Mouse (Mus musculus): Measurements from ENCODE around the gene Olfr1143. TPM values are rescaled to one million over a fixed set of nuclear protein-coding genes. Genes with fewer than 3 reads are reported as not detected.

Olfr1143 gene
- polyA plus RNA-seq (2012; ENCODE audit: insufficient read depth, low replicate concordance): not detected in 2 replicates

DNA sequence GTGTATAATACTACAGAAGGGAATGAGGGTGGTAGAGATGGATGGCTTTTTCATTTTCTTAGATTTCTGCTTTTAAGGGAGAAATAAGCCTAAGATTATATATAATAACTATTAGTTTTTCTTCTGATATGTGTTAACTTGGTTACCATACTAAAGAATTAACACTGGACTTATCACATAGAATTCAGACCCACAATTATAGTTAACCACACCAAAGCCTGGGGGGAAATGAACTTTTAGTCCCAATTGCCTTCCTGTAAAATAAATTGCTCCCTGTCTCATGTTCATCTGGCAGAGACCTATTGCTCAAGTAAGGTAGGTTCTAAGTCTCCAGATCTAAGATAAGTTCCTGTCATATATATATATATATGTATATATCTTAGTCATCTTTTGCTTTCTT, at the start of gene Olfr1143:
Olfr1143 (plus strand) TSS at position 301 of the 400 bp plus-strand sequence.
- TF ChIP-seq FLI1 (IDR thresholded peaks at IDR 0.05; ENCODE audit: low read length) (no peak), GATA1 (IDR thresholded peaks at IDR 0.05; ENCODE audit: borderline replicate concordance, low read length) (no peak)
- Histone ChIP-seq H3K36me3 (replicated peaks; ENCODE audit: low read length) (no peaks in the 10 kb centered on the region), H3K27me3 (replicated peaks) (no peaks in the 10 kb centered on the region), H3K4me3 (replicated peaks) (no peak within 1 kb of the TSS), H3K4me1 (no peaks in the 10 kb centered on the region), H3K9me3 (no peaks in the 10 kb centered on the region)

GRCm38 (mm10) chr2:87753891-87754290, 46.5 kb upstream of the Olfr1143 start, which contains the start of gene Olfr1141:
Olfr1141 (minus strand) TSS chr2:87753991.
- H3K4me3 ChIP-seq (replicated peaks): no peak within 1 kb of the TSS

DNA sequence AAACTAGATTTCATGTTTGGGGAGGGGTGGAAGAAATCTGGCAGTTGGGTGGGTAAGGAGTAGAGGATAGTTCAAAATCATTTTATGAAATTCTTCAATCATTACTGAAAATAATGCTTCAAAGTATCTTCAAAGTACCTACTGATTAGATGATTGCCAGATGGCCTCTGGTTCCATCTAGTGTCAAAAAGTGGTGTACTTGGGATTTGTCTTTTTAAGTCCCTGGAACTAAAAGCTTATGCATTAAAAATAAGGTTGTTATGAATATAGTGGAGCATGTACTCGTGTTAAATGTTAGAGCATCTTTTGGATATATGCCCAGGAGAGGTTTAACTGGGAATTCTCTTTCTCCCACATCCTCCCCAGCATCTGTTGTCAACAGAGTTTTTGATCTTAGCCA, 24.2 kb upstream of the Olfr1143 start:
- no peaks in the 10 kb centered on the region for H3K27me3 ChIP-seq (replicated peaks)
- no peaks in the 10 kb centered on the region for H3K4me1 ChIP-seq
- H3K9me3 ChIP-seq: peaks cover 5% of the 10 kb centered on the region; the same call in 1 of the 2 replicates
- H3K4me3 ChIP-seq (replicated peaks): no peak overlapping the region
- H3K36me3 ChIP-seq (replicated peaks; ENCODE audit: low read length): no peaks in the 10 kb centered on the region
- TF ChIP-seq GATA1 (IDR thresholded peaks at IDR 0.05; ENCODE audit: borderline replicate concordance, low read length) (no peak), FLI1 (IDR thresholded peaks at IDR 0.05; ENCODE audit: low read length) (no peak)

More at GRCm38 (mm10) chr2:87753891-87754290, 46.5 kb upstream of the Olfr1143 start, which contains the start of gene Olfr1141:
- no peak for TF ChIP-seq FLI1 (IDR thresholded peaks at IDR 0.05; ENCODE audit: low read length)
- no peak for TF ChIP-seq GATA1 (IDR thresholded peaks at IDR 0.05; ENCODE audit: borderline replicate concordance, low read length)
- Histone ChIP-seq H3K27me3 (replicated peaks) (no peaks in the 10 kb centered on the region), H3K36me3 (replicated peaks; ENCODE audit: low read length) (no peaks in the 10 kb centered on the region), H3K9me3 (no peaks in the 10 kb centered on the region), H3K4me1 (no peaks in the 10 kb centered on the region)

- Histone ChIP-seq H3K9me3 (peaks cover 5% of the 10 kb centered on the region; the same call in 1 of the 2 replicates), H3K4me1 (no peaks in the 10 kb centered on the region), H3K27me3 (replicated peaks) (no peaks in the 10 kb centered on the region), H3K4me3 (replicated peaks) (no peak within 1 kb of the TSS), H3K36me3 (replicated peaks; ENCODE audit: low read length) (no peaks in the 10 kb centered on the region)
- no peak for TF ChIP-seq FLI1 (IDR thresholded peaks at IDR 0.05; ENCODE audit: low read length)
- TF ChIP-seq GATA1 (IDR thresholded peaks at IDR 0.05; ENCODE audit: borderline replicate concordance, low read length): no peak
These were observed 21.2 kb upstream of the Olfr1143 start, which contains the start of gene Olfr152 for GRCm38 (mm10) chr2:87779183-87779582. Olfr152 (plus strand) TSS chr2:87779483.

DNA sequence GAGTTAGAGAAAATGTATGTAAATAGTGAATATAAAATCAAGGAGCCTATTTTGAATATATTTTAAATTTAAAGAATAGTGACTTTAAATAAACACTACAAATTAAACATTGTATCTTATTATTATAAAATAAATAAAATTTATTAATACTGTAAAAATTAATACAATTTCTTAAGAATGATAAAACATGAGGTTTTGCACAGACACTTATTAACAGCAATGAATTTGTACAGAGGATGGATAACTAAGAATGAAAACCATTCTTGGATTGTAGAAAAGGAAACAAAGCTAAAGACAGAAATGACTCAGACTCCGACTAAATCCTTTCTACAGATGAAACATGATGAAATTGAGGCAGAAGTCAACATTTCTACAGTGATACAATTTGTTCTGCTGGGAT, 9.1 kb downstream of the Olfr1143 start, which contains the start of gene Olfr1145:
Olfr1145 (plus strand) TSS at position 301 of the 400 bp plus-strand sequence.
- Histone ChIP-seq H3K27me3 (replicated peaks) (no peaks in the 10 kb centered on the region), H3K36me3 (replicated peaks; ENCODE audit: low read length) (no peaks in the 10 kb centered on the region), H3K4me1 (no peaks in the 10 kb centered on the region), H3K9me3 (no peaks in the 10 kb centered on the region), H3K4me3 (replicated peaks) (no peak within 1 kb of the TSS)
- TF ChIP-seq GATA1 (IDR thresholded peaks at IDR 0.05; ENCODE audit: borderline replicate concordance, low read length): no peak
- no peak for TF ChIP-seq FLI1 (IDR thresholded peaks at IDR 0.05; ENCODE audit: low read length)

DNA sequence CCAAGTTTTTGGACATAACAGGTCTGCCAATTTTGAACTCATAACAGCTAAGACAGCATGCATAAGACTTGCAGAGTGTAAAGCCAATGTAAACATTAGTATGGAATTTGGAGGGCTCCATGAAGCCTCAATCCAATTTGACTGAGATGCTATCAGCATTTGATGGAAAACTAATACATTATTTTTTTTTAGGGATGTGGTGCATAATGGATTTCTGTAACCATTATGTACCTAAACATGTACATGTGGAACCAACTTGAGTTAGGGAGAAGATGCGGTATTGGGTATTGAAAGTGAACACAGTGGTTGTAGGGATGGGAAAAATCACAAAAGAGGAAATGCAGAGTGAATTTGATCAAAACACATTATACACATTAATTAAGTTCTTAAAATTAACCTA, 29.8 kb downstream of the Olfr1143 start, which contains the start of gene Olfr1148:
Olfr1148 (plus strand) TSS at position 301 of the 400 bp plus-strand sequence.
- Histone ChIP-seq H3K36me3 (replicated peaks; ENCODE audit: low read length) (no peaks in the 10 kb centered on the region), H3K4me1 (no peaks in the 10 kb centered on the region), H3K27me3 (replicated peaks) (no peaks in the 10 kb centered on the region), H3K4me3 (replicated peaks) (no peak within 1 kb of the TSS), H3K9me3 (no peaks in the 10 kb centered on the region)
- TF ChIP-seq GATA1 (IDR thresholded peaks at IDR 0.05; ENCODE audit: borderline replicate concordance, low read length): no peak
- no peak for TF ChIP-seq FLI1 (IDR thresholded peaks at IDR 0.05; ENCODE audit: low read length)

DNA sequence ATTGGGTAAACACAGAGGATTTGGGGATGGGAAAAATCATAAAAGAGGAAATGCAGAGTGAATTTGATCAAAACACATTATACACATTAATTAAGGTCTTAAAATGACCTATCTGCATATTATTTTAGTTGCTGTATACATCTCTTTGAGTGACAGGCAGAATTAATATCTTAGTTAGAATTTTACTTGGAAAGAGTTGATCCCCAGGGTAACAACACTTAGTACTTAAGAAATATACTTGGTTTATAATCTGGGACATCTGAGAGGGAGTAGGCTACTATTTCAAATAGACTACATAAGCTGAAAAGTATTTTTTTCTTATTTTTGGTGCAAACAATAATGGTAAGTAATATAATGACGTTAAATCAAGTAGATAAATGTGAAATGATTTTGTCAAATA, 43.3 kb downstream of the Olfr1143 start, which contains the start of gene Olfr1150-ps1:
Olfr1150-ps1 (plus strand) TSS at position 301 of the 400 bp plus-strand sequence.
- TF ChIP-seq GATA1 (IDR thresholded peaks at IDR 0.05; ENCODE audit: borderline replicate concordance, low read length) (no peak), FLI1 (IDR thresholded peaks at IDR 0.05; ENCODE audit: low read length) (no peak)

More for the DNA sequence above, 43.3 kb downstream of the Olfr1143 start, which contains the start of gene Olfr1150-ps1:
- H3K4me1 ChIP-seq: no peaks in the 10 kb centered on the region
- no peaks in the 10 kb centered on the region for H3K9me3 ChIP-seq
- no peaks in the 10 kb centered on the region for H3K27me3 ChIP-seq (replicated peaks)
- H3K4me3 ChIP-seq (replicated peaks): no peak within 1 kb of the TSS
- H3K36me3 ChIP-seq (replicated peaks; ENCODE audit: low read length): no peaks in the 10 kb centered on the region

Other genes starting within 250 kb of the Olfr1143 start
- gene Olfr1129, start 226.7 kb upstream of the Olfr1143 start, polyA plus RNA-seq (2012; ENCODE audit: insufficient read depth, low replicate concordance): not detected in 2 replicates
- not detected in 2 replicates for gene Olfr1130, start 194.4 kb upstream of the Olfr1143 start, polyA plus RNA-seq (2012; ENCODE audit: insufficient read depth, low replicate concordance)
- not detected in 2 replicates for gene Olfr1131, start 173.5 kb upstream of the Olfr1143 start, polyA plus RNA-seq (2012; ENCODE audit: insufficient read depth, low replicate concordance)
- not detected in 2 replicates for gene Olfr1132, start 163.1 kb upstream of the Olfr1143 start, polyA plus RNA-seq (2012; ENCODE audit: insufficient read depth, low replicate concordance)
- gene Olfr1133, start 153.2 kb upstream of the Olfr1143 start, polyA plus RNA-seq (2012; ENCODE audit: insufficient read depth, low replicate concordance): not detected in 2 replicates
- gene Olfr1134, start 142.1 kb upstream of the Olfr1143 start, polyA plus RNA-seq (2012; ENCODE audit: insufficient read depth, low replicate concordance): not detected in 2 replicates
- not detected in 2 replicates for gene Olfr1135, start 126.9 kb upstream of the Olfr1143 start, polyA plus RNA-seq (2012; ENCODE audit: insufficient read depth, low replicate concordance)
- gene Olfr1136, start 106.6 kb upstream of the Olfr1143 start, polyA plus RNA-seq (2012; ENCODE audit: insufficient read depth, low replicate concordance): not detected in 2 replicates
- 0.71 TPM in 1 of 2 replicates, not detected in the other for gene Olfr1137, start 87.4 kb upstream of the Olfr1143 start, polyA plus RNA-seq (2012; ENCODE audit: insufficient read depth, low replicate concordance)
- gene Olfr1138, start 60.6 kb upstream of the Olfr1143 start, polyA plus RNA-seq (2012; ENCODE audit: insufficient read depth, low replicate concordance): not detected in 2 replicates
- gene Olfr1140, start 56.8 kb upstream of the Olfr1143 start, polyA plus RNA-seq (2012; ENCODE audit: insufficient read depth, low replicate concordance): not detected in 2 replicates
- not detected in 2 replicates for gene Olfr1141, start 46.6 kb upstream of the Olfr1143 start, polyA plus RNA-seq (2012; ENCODE audit: insufficient read depth, low replicate concordance)
- gene Olfr152, start 21.1 kb upstream of the Olfr1143 start, polyA plus RNA-seq (2012; ENCODE audit: insufficient read depth, low replicate concordance): not detected in 2 replicates
- gene Olfr1145, start 9.2 kb downstream of the Olfr1143 start, polyA plus RNA-seq (2012; ENCODE audit: insufficient read depth, low replicate concordance): not detected in 2 replicates
- gene Olfr1148, start 29.9 kb downstream of the Olfr1143 start, polyA plus RNA-seq (2012; ENCODE audit: insufficient read depth, low replicate concordance): not detected in 2 replicates
- not detected in 2 replicates for gene Olfr1150-ps1, start 43.4 kb downstream of the Olfr1143 start, polyA plus RNA-seq (2012; ENCODE audit: insufficient read depth, low replicate concordance)
- not detected in 2 replicates for gene Olfr1151, start 55.3 kb downstream of the Olfr1143 start, polyA plus RNA-seq (2012; ENCODE audit: insufficient read depth, low replicate concordance)
- 0.43 TPM in 1 of 2 replicates, not detected in the other for gene Olfr1152, start 65.9 kb downstream of the Olfr1143 start, polyA plus RNA-seq (2012; ENCODE audit: insufficient read depth, low replicate concordance)
- gene Olfr1153, start 94.4 kb downstream of the Olfr1143 start, polyA plus RNA-seq (2012; ENCODE audit: insufficient read depth, low replicate concordance): not detected in 2 replicates
- not detected in 2 replicates for gene Olfr1154, start 104.6 kb downstream of the Olfr1143 start, polyA plus RNA-seq (2012; ENCODE audit: insufficient read depth, low replicate concordance)
- gene Olfr1155, start 144.5 kb downstream of the Olfr1143 start, polyA plus RNA-seq (2012; ENCODE audit: insufficient read depth, low replicate concordance): not detected in 2 replicates
- gene Olfr1156, start 152.5 kb downstream of the Olfr1143 start, polyA plus RNA-seq (2012; ENCODE audit: insufficient read depth, low replicate concordance): not detected in 2 replicates
- not detected in 2 replicates for gene Olfr1157, start 167.7 kb downstream of the Olfr1143 start, polyA plus RNA-seq (2012; ENCODE audit: insufficient read depth, low replicate concordance)
- gene Olfr74, start 174.1 kb downstream of the Olfr1143 start, polyA plus RNA-seq (2012; ENCODE audit: insufficient read depth, low replicate concordance): not detected in 2 replicates
- not detected in 2 replicates for gene Olfr1158, start 189.5 kb downstream of the Olfr1143 start, polyA plus RNA-seq (2012; ENCODE audit: insufficient read depth, low replicate concordance)
- not detected in 2 replicates for gene Olfr1160, start 207.7 kb downstream of the Olfr1143 start, polyA plus RNA-seq (2012; ENCODE audit: insufficient read depth, low replicate concordance)
- not detected in 2 replicates for gene Olfr1161, start 222.2 kb downstream of the Olfr1143 start, polyA plus RNA-seq (2012; ENCODE audit: insufficient read depth, low replicate concordance)
- not detected in 2 replicates for gene Olfr73, start 237.1 kb downstream of the Olfr1143 start, polyA plus RNA-seq (2012; ENCODE audit: insufficient read depth, low replicate concordance)